Mouse (Mus musculus) embryonic fibroblast, embryonic 13.5 days (primary cell): ENCODE measurements around the gene C530008M17Rik. TPM values are rescaled to one million over a fixed set of nuclear protein-coding genes. Genes with fewer than 3 reads are reported as not detected.
A peak's percentile ranks its signal among the peaks of the same experiment; 100 is the strongest.

Source experiments
- H3K27ac ChIP-seq: 2 replicates; pipeline ENCODE4 v1.5.1; 2012; ENCODE audit warnings: low read length, control low read depth, inconsistent platforms; ENCODE audit not compliant: insufficient read depth
- H3K4me1 ChIP-seq: 2 replicates; pipeline ENCODE4 v1.6.1; 2011; ENCODE audit warnings: low read length; ENCODE audit not compliant: control insufficient read depth, insufficient read depth
- H3K4me3 ChIP-seq: 2 replicates; pipeline ENCODE4 v1.5.1; 2011; ENCODE audit warnings: mild to moderate bottlenecking, control low read depth, low read length; ENCODE audit not compliant: insufficient read depth
- CTCF ChIP-seq: IDR thresholded peaks from 2 replicates; pipeline ENCODE4 v1.5.1; 2011; ENCODE audit warnings: mild to moderate bottlenecking, control low read depth, low read length, moderate library complexity, borderline replicate concordance; ENCODE audit not compliant: insufficient read depth
- POLR2A ChIP-seq: IDR thresholded peaks from 2 replicates; pipeline ENCODE4 v1.6.1; 2011; ENCODE audit warnings: low read depth, mild to moderate bottlenecking, control low read depth, low read length, moderate library complexity
- polyA plus RNA-seq: library from polyadenylated mRNA; stranded (reverse); fragments of >200 nt; gene quantifications from 2 replicates; pipeline ENCODE4 v1.2.4, GENCODE M21; 2011; ENCODE audit warnings: low read depth; ENCODE audit not compliant: missing spikeins, insufficient read length

C530008M17Rik gene
- polyA plus RNA-seq, 1 experiment = 17.9 TPM

- Histone ChIP-seq H3K27ac (no peak overlapping the region), H3K4me1 (no peaks in the 10 kb centered on the region), H3K4me3 (no peak overlapping the region)
- TF ChIP-seq CTCF (no peak), POLR2A (no peak)
Observed at GRCm38 (mm10) chr5:76818807-76819206, 162.5 kb downstream of the C530008M17Rik start.

GRCm38 (mm10) chr5:76822097-76822496 is 165.8 kb downstream of the C530008M17Rik start:
- no peak overlapping the region for H3K4me3 ChIP-seq
- TF ChIP-seq CTCF = no peak
- TF ChIP-seq POLR2A = no peak

GRCm38 (mm10) chr5:76828527-76829240 is 172.4 kb downstream of the C530008M17Rik start:
- no peak overlapping the region for H3K4me3 ChIP-seq

More at GRCm38 (mm10) chr5:76822097-76822496, 165.8 kb downstream of the C530008M17Rik start:
- H3K4me1 ChIP-seq = no peaks in the 10 kb centered on the region
- no peak overlapping the region for H3K27ac ChIP-seq

GRCm38 (mm10) chr5:76832529-76833210 is 176.4 kb downstream of the C530008M17Rik start:
- no peak overlapping the region for H3K4me3 ChIP-seq
- H3K4me1 ChIP-seq = no peaks in the 10 kb centered on the region
- TF ChIP-seq POLR2A (no peak), CTCF (no peak)
- no peak overlapping the region for H3K27ac ChIP-seq

More at GRCm38 (mm10) chr5:76828527-76829240, 172.4 kb downstream of the C530008M17Rik start:
- Histone ChIP-seq H3K4me1 (no peaks in the 10 kb centered on the region), H3K27ac (no peak overlapping the region)
- TF ChIP-seq CTCF (no peak), POLR2A (no peak)

- Histone ChIP-seq H3K27ac (no peak overlapping the region), H3K4me1 (no peaks in the 10 kb centered on the region), H3K4me3 (no peak overlapping the region)
- TF ChIP-seq CTCF (no peak), POLR2A (no peak)
Observed at GRCm38 (mm10) chr5:76837018-76837417, 180.7 kb downstream of the C530008M17Rik start.

GRCm38 (mm10) chr5:76839786-76840185 is 183.5 kb downstream of the C530008M17Rik start:
- no peaks in the 10 kb centered on the region for H3K4me1 ChIP-seq
- H3K4me3 ChIP-seq = no peak overlapping the region
- H3K27ac ChIP-seq = no peak overlapping the region
- TF ChIP-seq CTCF = no peak
- TF ChIP-seq POLR2A = no peak

- Histone ChIP-seq H3K27ac (no peak overlapping the region), H3K4me1 (no peaks in the 10 kb centered on the region), H3K4me3 (no peak overlapping the region)
- TF ChIP-seq POLR2A (no peak), CTCF (no peak)
Observed at GRCm38 (mm10) chr5:76841859-76842258, 185.5 kb downstream of the C530008M17Rik start.

GRCm38 (mm10) chr5:76843448-76843847 is 187.1 kb downstream of the C530008M17Rik start:
- Histone ChIP-seq H3K4me1 (no peaks in the 10 kb centered on the region), H3K27ac (no peak overlapping the region), H3K4me3 (no peak overlapping the region)
- TF ChIP-seq CTCF (peak; percentile 30; the same call in 1 of the 2 replicates), POLR2A (no peak)

GRCm38 (mm10) chr5:76843851-76844419 is 187.6 kb downstream of the C530008M17Rik start:
- H3K4me3 ChIP-seq = no peak overlapping the region
- no peaks in the 10 kb centered on the region for H3K4me1 ChIP-seq
- H3K27ac ChIP-seq = no peak overlapping the region
- no peak for TF ChIP-seq POLR2A
- no peak for TF ChIP-seq CTCF
